Mouse (Mus musculus): Measurements from ENCODE around the gene Mief2.

DNA sequence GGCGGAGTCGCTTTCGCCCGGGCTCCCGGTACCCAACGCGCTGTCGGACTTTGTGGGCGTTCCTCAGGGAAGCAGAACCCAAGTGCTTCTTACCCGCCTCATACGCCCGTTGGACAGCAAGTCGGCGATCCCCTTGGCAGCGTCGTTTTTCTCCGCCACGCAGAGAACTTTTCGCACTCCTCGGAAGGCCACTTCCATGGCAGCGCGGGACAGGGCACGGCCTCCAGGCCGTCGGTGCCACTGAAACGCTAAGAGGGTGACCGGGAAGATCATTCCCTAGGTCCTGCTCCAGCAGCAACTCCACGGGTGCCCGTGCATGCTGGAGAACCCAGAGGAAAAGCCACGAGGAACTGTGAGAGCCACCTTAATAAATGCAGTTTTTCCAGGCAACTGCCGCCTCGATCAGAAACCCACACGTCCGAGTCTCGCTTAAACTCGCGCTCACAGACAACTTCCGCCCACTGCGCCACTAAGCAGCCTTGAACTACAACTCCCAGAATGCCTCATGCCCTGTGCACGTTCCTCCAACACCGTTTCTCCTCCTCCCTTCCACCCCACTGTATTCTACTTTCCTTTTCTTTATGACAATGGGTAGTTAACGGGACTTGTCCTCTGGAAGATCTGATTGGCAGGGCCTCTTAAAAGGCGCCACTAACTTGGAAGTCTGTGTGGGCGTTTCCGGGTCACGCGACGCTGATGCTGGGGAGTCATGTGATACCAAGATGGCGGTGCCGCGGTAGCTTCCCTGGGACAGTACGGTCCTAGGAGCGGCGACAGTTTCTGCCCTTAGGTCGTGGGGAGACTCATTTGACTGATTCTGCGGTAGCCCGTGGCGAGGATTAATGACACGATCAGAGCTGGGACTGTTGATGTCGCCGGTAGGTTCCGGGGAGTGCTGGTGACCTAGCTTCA lies 48.9 kb downstream of the Mief2 start, which contains the start of the genes Top3a and Smcr8:
- no peak for TF ChIP-seq CTCF (IDR thresholded peaks at IDR 0.05; ENCODE audit: low read depth, low read length)
- peak; percentile 88 for TF ChIP-seq POLR2A (IDR thresholded peaks at IDR 0.05; ENCODE audit: borderline replicate concordance, low read depth, low read length)
